Mouse (Mus musculus) layer of hippocampus, adult 18-20 months (tissue): ENCODE data around the gene Gm128. TPM values are rescaled to one million over a fixed set of nuclear protein-coding genes. Genes with fewer than 3 reads are reported as not detected.

Source experiments
- DNase-seq, 2 experiments: peaks; one replicate each; pipeline ENCODE4 v3.0.0; 2022; ENCODE audit warnings: low spot score in 2 of 2
- total RNA-seq, 2 experiments: library from RNA; stranded (reverse); gene quantifications; 2 replicates each; pipeline ENCODE4 v1.2.3; 2021

Gm128 gene
- total RNA-seq, 2 experiments from 2014 or later = 0.15 TPM; not detected in 1

DNA sequence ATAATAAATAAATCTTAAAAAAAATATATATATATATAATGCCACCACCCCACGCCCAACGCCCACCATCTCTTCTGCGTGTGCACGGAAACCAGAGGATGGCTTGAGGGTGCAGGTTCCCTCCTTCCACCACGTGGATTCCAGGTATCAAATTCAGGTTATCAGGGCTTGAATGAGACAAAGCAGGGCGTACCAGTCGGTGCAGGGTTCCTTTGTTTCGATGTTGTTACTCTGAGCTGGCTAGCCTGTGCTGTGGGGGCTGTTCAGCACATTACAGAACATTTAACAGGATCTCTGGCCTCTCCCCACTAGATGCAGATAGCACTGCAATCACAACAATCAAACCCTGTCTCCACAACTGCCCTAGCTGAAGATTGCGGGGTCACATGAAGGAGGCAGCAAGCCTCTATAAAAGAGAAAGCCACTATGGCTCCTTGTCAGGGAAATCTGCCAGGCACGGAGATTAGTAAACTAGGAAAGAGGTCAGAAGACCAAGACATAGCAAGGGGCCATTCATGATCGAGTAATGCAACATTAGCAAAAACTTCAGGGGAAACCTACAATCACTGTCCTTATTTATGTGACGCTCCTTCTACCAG lies 29.5 kb upstream of the Gm128 start:
- DNase-seq = no peak

DNA sequence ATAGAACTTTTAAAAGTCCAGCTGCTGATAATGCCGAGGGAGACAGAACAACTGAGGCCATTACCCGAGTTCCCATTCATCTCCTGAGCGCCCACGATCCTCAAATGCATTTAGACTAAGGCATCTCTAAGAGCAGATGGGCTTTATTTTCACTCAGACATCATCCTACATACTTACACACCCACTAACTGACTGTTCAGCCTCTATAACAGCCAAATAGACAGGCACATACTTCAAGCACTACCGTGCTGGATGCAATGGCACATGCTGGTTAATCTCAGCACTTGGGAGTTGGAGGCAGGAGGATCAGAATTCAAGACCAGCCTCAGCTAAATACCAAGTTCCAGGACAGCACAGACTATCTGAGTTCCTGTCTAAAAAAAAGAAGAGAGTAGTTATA lies 28.4 kb upstream of the Gm128 start:
- DNase-seq = peak in 1 of 2 experiments; percentile 59

DNA sequence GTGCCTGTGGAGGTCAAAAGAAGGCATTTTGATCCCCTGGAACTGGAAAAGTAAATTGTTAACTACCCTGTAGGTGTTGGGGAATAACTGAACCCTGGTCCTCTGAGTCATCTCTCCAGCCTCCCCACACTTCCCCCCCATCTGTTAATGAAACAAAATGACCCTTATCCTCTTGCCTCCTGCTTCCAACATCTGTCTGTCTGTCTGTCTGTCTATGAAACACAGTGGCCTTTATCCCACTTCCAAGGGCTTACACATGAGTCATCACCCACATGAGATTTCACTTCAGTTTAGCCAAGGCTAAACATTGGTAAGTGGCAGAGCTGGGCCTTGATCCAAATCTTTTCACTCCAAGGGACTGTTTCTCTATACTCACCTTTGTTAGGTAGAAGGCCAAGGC lies 26.5 kb upstream of the Gm128 start:
- DNase-seq = no peak

DNA sequence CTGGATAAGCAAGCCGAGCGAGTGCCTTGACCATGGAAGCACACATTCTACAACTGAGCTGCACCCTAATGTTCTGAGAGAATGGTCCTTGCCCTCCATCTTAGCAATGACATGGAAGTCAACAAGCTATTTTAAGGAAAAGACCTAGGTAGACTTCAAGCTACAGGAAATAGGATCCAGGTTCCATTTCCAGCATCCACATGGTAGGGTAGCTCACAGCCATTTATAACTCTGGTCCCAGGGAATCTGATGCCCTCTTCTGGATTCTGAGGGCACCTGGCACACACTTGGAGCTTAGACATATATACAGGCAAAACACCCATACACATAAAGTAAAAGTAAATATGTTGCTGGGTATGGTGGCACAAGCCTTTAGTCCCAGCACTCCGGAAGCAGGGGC lies 24.7 kb upstream of the Gm128 start:
- DNase-seq = no peak

DNA sequence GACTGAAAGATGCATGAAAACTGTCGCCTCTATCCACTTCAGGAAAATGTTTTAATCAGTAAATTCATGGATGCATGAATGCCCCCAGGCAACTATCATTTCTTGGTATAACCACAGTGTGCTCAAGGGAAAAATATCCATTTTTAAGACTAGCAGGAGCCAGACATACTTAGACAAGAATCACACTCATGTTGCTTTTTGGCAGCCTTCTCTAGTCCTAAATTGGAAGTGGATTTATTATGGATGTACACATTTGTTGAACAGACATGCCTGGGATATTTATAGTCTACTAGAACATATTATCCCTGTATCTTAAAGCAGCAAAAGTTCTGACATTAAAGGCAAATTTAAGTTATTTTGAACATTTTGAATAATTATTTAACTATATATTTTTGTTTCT lies 23.3 kb upstream of the Gm128 start:
- DNase-seq = no peak

DNA sequence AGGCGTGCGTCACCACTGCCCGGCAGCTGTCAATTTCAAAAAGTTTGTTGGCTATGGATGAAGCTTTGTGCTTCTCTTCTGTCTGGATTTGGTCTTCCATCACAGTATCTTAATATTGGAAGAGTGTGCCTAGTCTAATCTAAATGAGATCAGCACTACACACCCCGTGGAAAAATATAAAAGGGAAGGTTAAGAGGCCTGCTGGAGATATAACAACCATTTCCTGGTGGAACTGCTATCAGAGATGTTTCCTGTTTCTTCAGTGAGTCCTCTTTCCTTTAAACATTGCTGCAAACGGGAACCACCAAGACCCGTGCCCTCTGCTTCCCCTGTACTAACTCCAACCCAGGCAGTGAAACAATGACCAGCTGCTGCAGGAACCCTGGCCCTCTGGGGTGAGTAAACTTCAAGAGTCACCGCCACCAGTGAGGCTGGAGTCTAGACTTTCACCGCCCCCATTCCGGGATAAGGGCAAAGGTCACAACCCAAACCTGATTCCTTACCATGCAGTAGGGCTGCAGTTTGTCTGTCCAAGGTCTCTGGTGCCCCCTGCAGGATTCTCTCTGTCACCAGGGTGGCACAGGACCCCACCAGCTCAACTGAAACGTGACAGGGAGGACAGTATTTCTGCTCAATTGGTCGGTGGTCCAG lies 21.8 kb upstream of the Gm128 start:
- peak in 1 of 2 experiments; percentile 62 for DNase-seq

GRCm38 (mm10) chr3:95261975-95262374 lies 20.6 kb upstream of the Gm128 start:
- DNase-seq = no peak

- DNase-seq = no peak
These were observed 15.5 kb upstream of the Gm128 start for GRCm38 (mm10) chr3:95256931-95257330.

DNA sequence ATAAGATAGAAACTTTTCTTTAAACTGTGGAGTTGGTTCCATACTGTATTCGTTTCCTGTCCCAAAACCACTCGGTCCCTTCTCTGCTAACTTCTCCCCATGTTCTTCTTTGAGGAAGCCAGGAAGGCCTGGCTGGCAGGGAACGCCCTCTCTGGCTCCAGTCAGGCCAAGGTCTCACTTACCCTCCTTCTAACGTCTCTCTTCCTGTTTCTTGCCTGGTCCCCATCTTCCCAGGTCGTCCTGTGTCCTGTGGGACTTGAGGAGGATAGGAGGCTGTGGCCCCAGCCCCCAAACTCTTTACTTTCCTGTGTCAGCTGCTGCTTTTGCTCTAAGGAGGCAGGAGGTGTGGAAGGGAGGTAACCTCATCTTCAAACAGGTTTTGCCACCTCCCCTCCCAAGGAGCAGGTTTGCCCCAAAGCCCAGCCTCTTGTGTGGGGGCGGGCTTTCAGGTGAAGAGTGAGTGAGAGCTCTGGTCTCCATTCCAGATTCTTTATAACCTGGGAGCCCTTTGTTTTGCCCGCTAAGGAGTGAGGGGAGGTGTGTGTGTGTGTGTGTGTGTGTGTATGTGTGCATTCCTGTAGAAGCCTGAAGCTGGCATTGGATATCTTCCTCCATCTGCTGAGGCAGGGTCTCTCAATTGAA lies 9.5 kb upstream of the Gm128 start, which contains the start of gene Bnipl:
Gene Bnipl, minus strand, starts transcription at position 411 of the 642 bp plus-strand sequence.
- no peak for DNase-seq

- no peak for DNase-seq
These were observed 9.0 kb upstream of the Gm128 start for GRCm38 (mm10) chr3:95250361-95250760.

DNA sequence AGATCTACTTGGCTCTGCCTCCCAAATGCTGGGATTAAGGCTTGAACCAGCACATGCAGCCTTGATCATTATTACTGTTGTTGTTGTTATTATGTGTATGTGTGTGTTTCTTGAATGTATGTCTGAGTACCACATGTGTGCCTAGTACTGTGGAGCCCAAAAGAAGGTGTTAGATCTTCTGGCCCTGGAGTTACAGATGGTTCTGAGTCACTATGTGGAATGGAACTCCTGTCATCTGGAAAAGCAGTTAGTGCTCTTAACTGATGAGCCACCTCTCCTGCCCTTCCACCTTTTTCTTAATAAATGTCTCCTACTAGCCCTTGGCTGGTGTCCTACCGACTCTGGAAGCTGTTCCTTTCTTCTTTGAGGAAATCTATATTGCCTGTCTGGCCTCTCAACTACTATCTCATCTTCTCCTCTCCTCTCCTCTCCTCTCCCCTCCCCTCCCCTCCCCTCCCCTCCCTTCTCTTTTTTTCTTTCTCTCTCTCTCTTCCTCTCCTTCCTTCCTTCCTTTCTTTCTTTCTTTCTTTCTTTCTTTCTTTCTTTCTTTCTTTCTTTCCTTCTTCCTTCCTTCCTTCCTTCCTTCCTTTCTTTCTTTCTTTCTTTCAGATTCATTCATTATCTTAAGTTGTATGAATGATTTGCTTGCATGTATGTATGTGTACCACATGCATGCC lies 6.4 kb upstream of the Gm128 start:
- no peak for DNase-seq

DNA sequence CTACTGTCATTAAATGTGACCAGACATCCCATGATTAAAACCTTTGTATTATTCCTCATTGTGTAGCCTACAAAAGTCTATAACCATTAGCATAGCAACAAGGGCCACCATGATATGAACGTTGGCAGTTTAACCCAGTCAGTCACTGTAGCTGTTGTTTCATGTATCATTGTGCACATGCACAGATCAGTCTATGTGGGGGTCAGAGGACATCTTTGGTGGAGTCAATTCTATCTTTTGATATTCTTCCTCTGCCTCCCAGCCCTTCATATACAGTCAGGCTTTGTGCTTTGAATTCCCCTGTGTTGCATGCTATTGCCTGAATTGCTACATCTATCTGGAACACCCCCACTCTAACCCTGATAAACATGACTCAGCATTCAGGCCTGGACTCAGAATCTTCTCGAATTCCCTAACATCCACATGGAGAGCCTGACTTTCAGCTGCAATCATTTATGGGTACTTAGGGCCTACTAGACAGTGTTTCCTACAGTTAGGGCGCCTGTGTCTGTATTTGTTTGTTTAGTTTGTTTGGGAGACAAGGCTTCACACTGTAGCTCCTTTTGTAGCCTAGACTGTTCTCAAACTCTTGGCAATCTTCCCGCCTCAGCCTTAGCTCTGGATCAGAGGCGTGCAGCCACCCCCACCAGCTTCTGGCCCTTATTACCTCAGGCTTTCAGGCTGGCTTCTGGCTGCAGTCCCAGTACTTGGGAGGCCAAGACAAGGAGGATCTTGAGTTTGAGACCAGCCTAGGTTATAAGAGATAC lies 5.2 kb upstream of the Gm128 start:
- DNase-seq = peak; percentile 42 to 77

DNA sequence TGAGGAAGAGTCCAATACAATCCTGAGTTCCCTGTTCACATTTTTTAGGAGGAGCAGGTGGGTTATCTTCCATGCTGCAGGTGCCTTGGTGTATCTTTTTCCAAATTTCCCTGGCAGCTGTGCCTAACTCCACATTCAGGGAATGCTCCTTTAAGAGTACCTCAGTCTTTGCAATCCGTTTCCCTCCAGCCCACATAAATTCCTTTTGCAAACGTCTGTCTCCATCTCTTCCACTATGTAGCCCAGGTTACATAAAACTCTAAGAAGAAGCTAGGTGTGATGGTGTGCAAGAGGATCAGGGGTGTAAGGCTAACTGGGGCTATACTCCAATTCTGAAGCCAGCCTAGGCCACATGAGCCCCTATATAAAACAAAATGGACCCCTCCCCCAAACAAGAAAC lies 1.7 kb upstream of the Gm128 start:
- DNase-seq = no peak

DNA sequence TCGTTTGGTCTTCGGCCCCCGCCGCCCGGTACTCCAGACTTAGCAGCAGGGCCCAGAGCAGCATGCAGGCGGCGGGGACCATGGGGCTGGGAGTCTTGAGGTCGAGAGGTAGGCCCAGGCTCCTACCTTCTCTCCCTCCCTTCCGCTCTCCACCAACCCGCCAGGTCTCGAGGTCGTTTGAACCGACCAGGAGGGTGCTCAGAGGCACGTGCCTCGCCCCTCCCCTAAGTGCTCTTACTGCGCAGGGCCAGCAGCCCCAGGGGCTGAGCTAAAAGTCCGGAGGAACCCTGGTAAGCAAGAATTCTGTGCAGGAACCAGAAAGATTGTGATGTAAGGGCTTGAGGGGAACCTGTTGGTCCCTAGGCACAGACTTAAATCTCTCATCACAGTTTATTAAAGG lies 498 bp downstream of the Gm128 start:
- DNase-seq = no peak

- DNase-seq = no peak
These were observed 1.4 kb downstream of the Gm128 start for GRCm38 (mm10) chr3:95239971-95240370.

GRCm38 (mm10) chr3:95239022-95239421 lies 2.4 kb downstream of the Gm128 start:
- DNase-seq = no peak

GRCm38 (mm10) chr3:95237541-95238099 lies 3.8 kb downstream of the Gm128 start:
- DNase-seq = no peak

DNA sequence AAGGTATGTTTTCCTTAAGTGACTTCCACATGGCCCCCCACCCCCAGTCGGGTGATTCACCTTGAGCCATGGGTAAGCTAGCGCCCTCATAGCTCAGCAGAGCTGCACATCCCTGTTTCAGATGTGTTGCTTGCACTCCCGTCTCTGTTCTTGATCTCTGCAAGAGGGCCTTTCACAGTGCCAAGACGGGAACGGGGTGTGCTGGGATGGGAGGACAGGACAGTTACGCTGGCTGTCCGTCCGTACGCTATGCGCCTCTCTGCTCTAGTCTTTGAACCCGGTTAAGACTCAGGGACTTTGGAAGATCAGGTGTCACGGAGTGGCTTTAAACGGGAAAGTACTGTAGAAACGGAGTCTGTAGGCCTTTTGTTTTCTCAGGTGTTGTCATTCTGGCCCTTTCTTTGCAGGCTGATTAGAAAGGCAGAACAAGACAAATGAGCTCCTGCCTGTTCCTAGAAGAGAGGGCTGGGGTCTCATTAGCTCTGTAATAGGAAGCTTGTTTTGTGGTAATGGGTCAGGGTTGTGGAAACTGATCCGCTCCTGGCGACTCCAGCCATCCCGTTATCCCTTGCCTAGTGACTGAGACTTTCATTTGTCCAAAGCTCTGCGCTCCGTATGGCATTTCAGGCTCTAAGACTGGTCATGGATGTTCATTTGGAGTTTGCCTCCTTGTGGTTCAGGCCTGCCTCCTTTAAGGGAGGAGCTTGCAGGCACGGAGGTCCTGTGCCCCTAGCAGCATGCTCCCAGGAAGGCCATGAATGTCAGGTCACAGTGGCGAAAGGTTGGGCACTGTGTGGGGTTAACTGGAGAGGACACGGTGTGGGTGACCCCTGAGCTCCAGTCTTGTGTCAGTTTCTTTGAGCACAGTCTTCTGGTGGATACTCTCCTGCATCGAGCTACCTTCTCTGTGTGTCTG lies 5.8 kb downstream of the Gm128 start:
- DNase-seq = no peak

DNA sequence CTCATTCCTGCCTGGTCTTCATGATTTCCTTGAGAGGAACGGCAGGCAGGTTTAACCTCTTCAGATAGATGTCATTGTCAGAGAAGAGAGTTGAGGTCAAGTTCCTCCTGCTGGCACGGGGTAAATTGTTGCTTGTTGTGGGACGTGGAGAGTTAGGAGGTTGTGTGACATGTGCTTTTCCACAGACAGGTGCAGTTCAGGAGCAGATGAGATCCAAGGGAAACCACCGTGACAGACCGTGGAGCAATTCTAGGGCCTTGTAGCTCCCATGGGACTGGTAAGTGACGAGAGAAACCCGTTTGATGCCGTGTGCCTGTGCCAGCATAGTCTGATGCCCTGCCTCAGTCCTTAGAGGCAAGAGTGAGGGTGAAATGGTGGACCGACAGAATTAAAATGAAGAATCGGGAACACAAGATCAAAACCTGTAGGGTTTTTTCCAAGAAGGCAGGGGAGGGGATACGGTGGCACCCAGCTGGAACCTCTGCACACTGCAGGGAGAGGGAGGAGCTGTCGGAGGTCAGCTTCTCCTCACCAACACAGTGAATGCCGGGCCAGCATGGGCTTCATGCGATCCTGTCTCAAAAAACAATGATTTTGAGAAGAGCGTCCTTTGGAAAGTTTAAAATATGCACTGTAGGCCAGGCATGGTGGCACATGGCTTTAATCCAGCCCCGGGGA lies 8.0 kb downstream of the Gm128 start:
- DNase-seq = no peak
